ENCODE assay signal across 21 mouse cellular contexts in the genomic region with DNA sequence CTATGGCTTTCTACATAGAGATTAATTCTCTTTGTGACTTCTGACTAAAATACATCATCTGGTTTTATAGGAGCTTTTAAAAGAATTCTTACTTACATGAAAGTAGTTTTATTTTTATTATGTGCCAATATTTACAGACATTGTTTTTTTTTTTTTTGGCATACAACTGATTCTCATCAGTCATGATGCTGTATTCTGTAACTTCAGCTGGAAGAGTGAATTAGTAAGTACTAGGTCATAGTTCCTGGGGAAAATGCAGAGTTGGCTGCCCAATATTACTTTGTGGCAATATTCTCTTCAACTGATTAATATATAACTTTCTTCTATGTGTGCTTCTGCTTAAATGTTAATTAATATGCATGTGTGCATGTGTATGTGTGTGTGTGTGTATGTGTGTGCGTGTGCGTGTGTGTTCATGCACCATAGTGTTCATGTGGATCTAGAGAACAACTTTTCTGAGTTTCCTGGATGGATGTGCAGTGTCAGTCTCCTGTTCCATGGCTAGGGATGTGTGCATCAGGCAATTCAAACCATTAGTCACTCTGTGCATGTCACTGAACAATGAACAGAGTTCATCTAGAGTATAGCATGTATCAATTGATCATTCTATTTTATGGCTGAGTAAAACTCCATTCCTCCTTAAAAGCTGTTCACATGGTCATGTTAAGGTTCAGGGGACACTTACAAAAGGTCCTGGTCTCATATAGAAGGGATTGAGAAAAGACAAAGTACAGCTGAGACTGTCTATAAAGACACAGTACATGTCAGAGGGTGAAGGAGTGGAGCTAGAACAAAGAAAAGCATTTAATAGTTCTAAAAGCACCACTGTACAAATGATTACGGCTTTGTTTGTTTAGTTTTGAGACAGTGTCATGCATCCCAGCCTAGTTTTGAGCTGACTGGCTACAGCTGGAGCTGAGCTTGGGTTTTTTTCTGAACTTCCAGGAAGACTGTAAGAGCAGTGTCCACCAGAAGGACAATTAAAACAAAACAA.
DNase-seq lines count a peak whose midpoint lies in the region; ATAC-seq and TF ChIP-seq lines count a peak whose summit lies in the region.
"Had no signal": no experiment of that assay in that cellular context is flagged by ENCODE, and none has a peak within 500 bp of the region (broad histone marks: within the 10 kb centered on the region; RNA-seq: fewer than 3 reads in every experiment).

No protein-coding gene starts in this region.

- H3K27me3 ChIP-seq in intestine, embryonic 15.5 days (replicated peaks): no peaks in the 10 kb centered on the region
- no peaks in the 10 kb centered on the region for H3K27me3 ChIP-seq in intestine, postnatal 0 days (replicated peaks; ENCODE audit: control insufficient read depth, insufficient read depth, low read length)
- H3K27me3 ChIP-seq in kidney, postnatal 0 days (ENCODE audit: insufficient read depth, low read length): no peaks in the 10 kb centered on the region
- no peaks in the 10 kb centered on the region for H3K27me3 ChIP-seq in lung, embryonic 15.5 days
- H3K27me3 ChIP-seq in neural tube, embryonic 12.5 days (replicated peaks): no peaks in the 10 kb centered on the region
- H3K27me3 ChIP-seq: embryonic facial prominence, embryonic 15.5 days; heart, embryonic 12.5 days had no signal

- no peak overlapping the region for H3K4me3 ChIP-seq in intestine, embryonic 15.5 days (replicated peaks)
- H3K4me3 ChIP-seq in intestine, postnatal 0 days (ENCODE audit: low read depth, low read length): no peak overlapping the region
- no peak overlapping the region for H3K4me3 ChIP-seq in kidney, postnatal 0 days (replicated peaks; ENCODE audit: low read depth, low read length)
- H3K4me3 ChIP-seq in lung, embryonic 15.5 days: no peak overlapping the region
- no peak overlapping the region for H3K4me3 ChIP-seq in neural tube, embryonic 12.5 days
- H3K4me3 ChIP-seq: embryonic facial prominence, embryonic 15.5 days; erythroblast, embryonic 14.5 days; forebrain, embryonic 10.5 days; gastrocnemius, adult 2 months; heart, embryonic 12.5 days had no signal

- peak; percentile 82 for DNase-seq in kidney, postnatal 0 days (ENCODE audit: low spot score)
- no peak for DNase-seq in kidney, adult 18-20 months
- DNase-seq in lung, postnatal 10 days: no peak
- DNase-seq in neural tube, embryonic 10.5 days (ENCODE audit: extremely low spot score, low spot score): no peak
- DNase-seq: adrenal gland, postnatal 10 days; B cell, adult 2 months; cerebellum, adult 11 months; cerebellum, adult 8-10 months; cerebellum, postnatal 14 days; embryo, embryonic 11 days; gastrocnemius, adult 2 months; gastrocnemius, postnatal 25 days had no signal

- no peak overlapping the region for H3K9ac ChIP-seq in intestine, embryonic 15.5 days
- H3K9ac ChIP-seq in intestine, postnatal 0 days (ENCODE audit: low read depth, low read length): no peak overlapping the region
- no peak overlapping the region for H3K9ac ChIP-seq in kidney, postnatal 0 days (ENCODE audit: low read depth, low read length)
- no peak overlapping the region for H3K9ac ChIP-seq in lung, embryonic 15.5 days
- no peak overlapping the region for H3K9ac ChIP-seq in neural tube, embryonic 12.5 days
- H3K9ac ChIP-seq: embryonic facial prominence, embryonic 15.5 days; heart, embryonic 12.5 days had no signal

- no peaks in the 10 kb centered on the region for H3K36me3 ChIP-seq in intestine, embryonic 15.5 days
- H3K36me3 ChIP-seq in intestine, postnatal 0 days (ENCODE audit: control insufficient read depth, insufficient read depth): no peaks in the 10 kb centered on the region
- H3K36me3 ChIP-seq in kidney, postnatal 0 days (ENCODE audit: insufficient read depth, low read length): no peaks in the 10 kb centered on the region
- no peaks in the 10 kb centered on the region for H3K36me3 ChIP-seq in lung, embryonic 15.5 days
- H3K36me3 ChIP-seq in neural tube, embryonic 12.5 days: no peaks in the 10 kb centered on the region
- H3K36me3 ChIP-seq: embryonic facial prominence, embryonic 15.5 days; forebrain, embryonic 10.5 days; heart, embryonic 12.5 days had no signal

- no peak for TF ChIP-seq CTCF in intestine, postnatal 0 days (IDR thresholded peaks at IDR 0.05; ENCODE audit: low read depth)
- TF ChIP-seq CTCF in kidney, postnatal 0 days (IDR thresholded peaks at IDR 0.05; ENCODE audit: low read depth): no peak

- WGBS in intestine, embryonic 15.5 days: 80% methylated on average over 3 of the region's 3 CpGs
- WGBS in intestine, postnatal 0 days: 77% methylated on average over 3 of the region's 3 CpGs
- WGBS in kidney, postnatal 0 days: 65% methylated on average over 3 of the region's 3 CpGs
- WGBS in lung, embryonic 15.5 days: 66% methylated on average over 3 of the region's 3 CpGs
- WGBS in neural tube, embryonic 12.5 days: 72% methylated on average over 3 of the region's 3 CpGs

- H3K4me2 ChIP-seq in intestine, embryonic 15.5 days (replicated peaks): no peak overlapping the region
- H3K4me2 ChIP-seq in intestine, postnatal 0 days (replicated peaks; ENCODE audit: low read depth): no peak overlapping the region
- no peak overlapping the region for H3K4me2 ChIP-seq in kidney, postnatal 0 days (ENCODE audit: low read length)
- no peak overlapping the region for H3K4me2 ChIP-seq in lung, embryonic 15.5 days
- H3K4me2 ChIP-seq in neural tube, embryonic 12.5 days (replicated peaks): no peak overlapping the region
- H3K4me2 ChIP-seq: embryonic facial prominence, embryonic 15.5 days; heart, embryonic 12.5 days had no signal

- H3K9me3 ChIP-seq in intestine, embryonic 15.5 days: no peaks in the 10 kb centered on the region
- no peaks in the 10 kb centered on the region for H3K9me3 ChIP-seq in intestine, postnatal 0 days (ENCODE audit: control insufficient read depth)
- H3K9me3 ChIP-seq in kidney, postnatal 0 days (replicated peaks; ENCODE audit: low read length): no peaks in the 10 kb centered on the region
- H3K9me3 ChIP-seq in lung, embryonic 15.5 days: no peaks in the 10 kb centered on the region
- no peaks in the 10 kb centered on the region for H3K9me3 ChIP-seq in neural tube, embryonic 12.5 days
- H3K9me3 ChIP-seq: embryonic facial prominence, embryonic 15.5 days; forebrain, embryonic 10.5 days; heart, embryonic 12.5 days had no signal

- 0 out of 2 replicates have a peak, but pooled peaks have one; percentile 39 for ATAC-seq in intestine, embryonic 15.5 days
- ATAC-seq in intestine, postnatal 0 days: no peak
- peak; percentile 65; the same call in 1 of the 2 replicates for ATAC-seq in kidney, postnatal 0 days (replicated peaks; ENCODE audit: low FRiP score, low read depth)
- peak; percentile 84 for ATAC-seq in lung, embryonic 15.5 days (ENCODE audit: borderline replicate concordance, extremely low read depth, low FRiP score, low TSS enrichment)
- 0 out of 2 replicates have a peak, but pooled peaks have one; percentile 21 for ATAC-seq in neural tube, embryonic 12.5 days (ENCODE audit: low FRiP score, low read depth)
- ATAC-seq: forebrain, embryonic 14.5 days had no signal

- H3K4me1 ChIP-seq in intestine, embryonic 15.5 days (replicated peaks): no peaks in the 10 kb centered on the region
- H3K4me1 ChIP-seq in intestine, postnatal 0 days (replicated peaks; ENCODE audit: control insufficient read depth, insufficient read depth, low read length): no peaks in the 10 kb centered on the region
- no peaks in the 10 kb centered on the region for H3K4me1 ChIP-seq in kidney, postnatal 0 days (replicated peaks; ENCODE audit: insufficient read depth, low read length)
- no peaks in the 10 kb centered on the region for H3K4me1 ChIP-seq in lung, embryonic 15.5 days
- no peaks in the 10 kb centered on the region for H3K4me1 ChIP-seq in neural tube, embryonic 12.5 days
- H3K4me1 ChIP-seq: embryonic facial prominence, embryonic 15.5 days; forebrain, embryonic 10.5 days; heart, embryonic 12.5 days had no signal

- H3K27ac ChIP-seq in intestine, embryonic 15.5 days: no peak overlapping the region
- no peak overlapping the region for H3K27ac ChIP-seq in intestine, postnatal 0 days (ENCODE audit: low read depth, low read length)
- no peak overlapping the region for H3K27ac ChIP-seq in kidney, postnatal 0 days
- no peak overlapping the region for H3K27ac ChIP-seq in lung, embryonic 15.5 days
- H3K27ac ChIP-seq in neural tube, embryonic 12.5 days: no peak overlapping the region
- H3K27ac ChIP-seq: embryonic facial prominence, embryonic 15.5 days; forebrain, embryonic 10.5 days; gastrocnemius, adult 2 months had no signal
